Mouse (Mus musculus) limb, embryonic 14.5 days (tissue): Measurements from ENCODE around the gene Akap13. TPM values are rescaled to one million over a fixed set of nuclear protein-coding genes. Genes with fewer than 3 reads are reported as not detected.

ENCODE experiments used
- ATAC-seq: fragments of 200-750 bp; cut with Nextera tagmentation; 2 replicates; pipeline ENCODE4 v1.8.0; 2017; ENCODE audit warnings: low read depth, moderate number of reproducible peaks, moderate TSS enrichment; ENCODE audit not compliant: low FRiP score
- DNase-seq: peaks from one replicate; pipeline ENCODE4 v3.0.0-alpha.2; 2015; ENCODE audit warnings: low spot score
- H3K27ac ChIP-seq: fragments of 300-500 bp; sonication (generic); replicated peaks from 2 replicates; pipeline ENCODE4 v1.5.1; 2014; ENCODE audit warnings: low read depth, mild to moderate bottlenecking, low read length, moderate library complexity, mixed read lengths
- H3K27me3 ChIP-seq: fragments of 300-500 bp; sonication (generic); 2 replicates; pipeline ENCODE4 v1.6.1; 2014; ENCODE audit warnings: low read length, mixed read lengths; ENCODE audit not compliant: control insufficient read depth, insufficient read depth
- H3K36me3 ChIP-seq: fragments of 300-500 bp; sonication (generic); 2 replicates; pipeline ENCODE4 v1.6.1; 2014; ENCODE audit warnings: mild to moderate bottlenecking, low read length, moderate library complexity, mixed read lengths; ENCODE audit not compliant: control insufficient read depth, insufficient read depth
- H3K4me1 ChIP-seq: fragments of 300-500 bp; sonication (generic); 2 replicates; pipeline ENCODE4 v1.6.1; 2014; ENCODE audit warnings: antibody characterized with exemption, low read length, mixed read lengths; ENCODE audit not compliant: control insufficient read depth, insufficient read depth
- H3K4me2 ChIP-seq: fragments of 300-500 bp; sonication (generic); replicated peaks from 2 replicates; pipeline ENCODE4 v1.6.1; 2014; ENCODE audit warnings: low read depth, mild to moderate bottlenecking, low read length, moderate library complexity; ENCODE audit not compliant: severe bottlenecking
- H3K4me3 ChIP-seq: fragments of 300-500 bp; sonication (generic); replicated peaks from 2 replicates; pipeline ENCODE4 v1.5.1; 2014; ENCODE audit warnings: low read length
- H3K9ac ChIP-seq: fragments of 300-500 bp; sonication (generic); 2 replicates; pipeline ENCODE4 v1.6.1; 2014; ENCODE audit warnings: mild to moderate bottlenecking, low read depth, low read length, moderate library complexity; ENCODE audit not compliant: severe bottlenecking
- H3K9me3 ChIP-seq: fragments of 300-500 bp; sonication (generic); 2 replicates; pipeline ENCODE4 v1.6.1; 2016; ENCODE audit warnings: low read length; ENCODE audit not compliant: control insufficient read depth
- POLR2A ChIP-seq: fragments of 200-500 bp; IDR thresholded peaks from 2 replicates; pipeline ENCODE4 v1.8.0; 2012; ENCODE audit warnings: inconsistent platforms, mild to moderate bottlenecking, moderate library complexity, borderline replicate concordance; ENCODE audit not compliant: insufficient read depth, insufficient read length; ENCODE audit errors: extremely low read depth
- WGBS: fragments of 180-500 bp; shearing (Covaris S2); extraction: QIAGEN DNeasy Blood & Tissue Kit; methylation state at CpG from one replicate; pipeline ENCODE4 v1.1.7; 2014; 5-methylcytosine and 5-hydroxymethylcytosine counted together
- polyA plus RNA-seq, 2 experiments: library from polyadenylated mRNA; depleted of rRNA in 1 of 2; stranded (reverse) in 1 of 2; unstranded in 1 of 2; fragments of >200 nt; fragmentation: Nextera tagmentation in 1 of 2; extraction: Ambion mirVana in 1 of 2; gene quantifications; 2 replicates each; pipeline versions ENCODE4 v1.2.1 to v1.2.3; 2012 to 2014

Akap13 gene
- polyA plus RNA-seq, 2 experiments: 18.7 to 51.4 TPM

DNA sequence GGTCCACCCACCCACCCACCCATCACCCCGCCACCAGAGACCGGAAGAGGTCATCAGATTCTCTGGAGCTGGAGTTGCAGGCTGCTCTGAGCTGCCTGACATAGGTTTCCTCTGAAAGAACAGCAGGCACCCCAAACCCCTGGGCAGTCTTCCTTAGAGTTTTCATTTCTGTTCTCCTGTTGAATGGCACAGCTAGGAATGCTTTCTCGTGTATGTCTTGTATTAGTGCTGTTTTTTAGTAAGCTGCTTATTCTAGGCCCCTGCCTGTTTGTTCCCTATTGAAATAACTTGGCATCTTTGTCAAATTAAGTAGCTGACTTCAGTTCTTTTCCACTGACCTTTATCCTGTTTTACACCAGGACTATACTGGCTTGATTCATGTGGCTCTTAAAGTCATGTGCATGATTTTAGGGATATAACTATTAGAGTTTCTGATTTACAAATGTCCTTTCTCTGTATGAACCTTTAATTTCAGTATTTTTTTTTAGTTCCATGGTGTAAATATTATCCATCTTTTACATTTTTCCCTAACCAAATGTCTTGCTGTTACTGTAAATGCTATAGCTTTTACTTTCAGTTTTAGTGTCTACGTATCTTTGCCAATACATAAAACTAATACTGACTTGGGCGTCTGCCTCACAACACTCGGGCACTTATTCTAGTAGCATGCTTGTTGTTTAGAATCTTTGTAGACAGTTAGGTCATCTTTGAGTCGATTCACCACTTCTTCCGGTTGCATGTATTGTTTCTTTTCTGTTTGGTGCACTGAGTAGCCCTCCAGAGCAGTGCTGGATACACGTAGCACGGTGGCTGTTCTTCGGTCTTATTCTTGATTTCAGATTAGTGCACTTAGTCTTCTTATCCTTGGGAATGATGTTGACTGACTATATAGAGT lies 200.1 kb downstream of the Akap13 start:
- no peak for TF ChIP-seq POLR2A
- no peak for ATAC-seq
- Histone ChIP-seq H3K4me3 (no peak overlapping the region), H3K9me3 (no peaks in the 10 kb centered on the region), H3K27me3 (no peaks in the 10 kb centered on the region), H3K36me3 (no peaks in the 10 kb centered on the region), H3K4me1 (peaks cover 3% of the 10 kb centered on the region; the same call in 1 of the 2 replicates), H3K9ac (no peak overlapping the region), H3K4me2 (no peak overlapping the region), H3K27ac (no peak overlapping the region)
- DNase-seq: no peak
- WGBS: 84% methylated on average over 11 of the region's 11 CpGs

DNA sequence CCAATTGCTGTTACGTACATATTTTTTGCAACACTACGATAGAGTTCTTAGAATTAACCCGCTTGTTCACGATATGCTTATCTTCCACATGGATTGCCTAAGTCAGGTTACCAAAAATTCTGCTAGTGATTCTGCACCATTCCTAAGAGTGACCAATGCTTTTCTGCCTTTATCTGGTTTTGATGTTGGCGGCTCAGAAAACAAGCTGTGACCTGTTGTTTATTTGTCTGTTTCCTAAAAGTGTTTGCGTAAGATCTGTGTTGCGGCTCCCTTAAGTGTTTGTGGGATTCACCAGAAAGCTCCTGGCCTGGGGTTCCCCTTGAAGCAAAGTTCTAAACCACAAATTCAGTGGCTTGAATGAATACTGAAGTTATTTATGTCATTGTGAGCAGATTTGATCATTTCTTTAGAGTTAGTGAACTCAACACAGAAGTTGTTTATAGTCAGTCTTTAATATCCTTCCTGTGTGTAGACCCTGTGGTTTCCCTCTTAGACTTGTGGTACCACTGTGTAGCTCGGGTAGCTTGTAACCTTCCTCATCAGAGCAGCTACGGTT lies 201.0 kb downstream of the Akap13 start:
- no peaks in the 10 kb centered on the region for H3K36me3 ChIP-seq

DNA sequence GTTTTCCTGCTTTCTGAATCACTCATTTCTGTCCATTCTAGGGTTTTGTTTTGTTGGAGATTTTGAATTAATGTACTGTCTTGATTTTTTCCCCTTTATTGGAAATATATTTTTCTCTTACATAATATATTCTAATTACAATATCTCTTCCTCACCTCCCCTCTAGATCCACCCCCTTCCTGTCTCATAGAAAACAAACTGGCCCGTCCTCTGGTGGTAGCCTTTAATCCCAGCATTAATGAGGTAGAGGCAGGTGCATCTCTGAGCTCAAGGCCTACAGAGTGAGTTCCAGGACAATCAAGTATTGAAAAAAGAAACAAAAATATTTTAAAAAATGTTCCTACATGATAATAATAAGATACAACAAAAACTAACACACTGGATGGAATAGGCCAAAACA lies 201.6 kb downstream of the Akap13 start:
- Histone ChIP-seq H3K27ac (no peak overlapping the region), H3K9me3 (no peaks in the 10 kb centered on the region), H3K27me3 (no peaks in the 10 kb centered on the region), H3K9ac (no peak overlapping the region), H3K36me3 (no peaks in the 10 kb centered on the region), H3K4me3 (no peak overlapping the region), H3K4me1 (peaks cover 3% of the 10 kb centered on the region; the same call in 1 of the 2 replicates), H3K4me2 (no peak overlapping the region)
- DNase-seq (no peak), ATAC-seq (no peak)
- TF ChIP-seq POLR2A: no peak
- 74% methylated on average over 1 of the region's 1 CpGs for WGBS

More for the DNA sequence above, 201.0 kb downstream of the Akap13 start:
- no peaks in the 10 kb centered on the region for H3K9me3 ChIP-seq
- DNase-seq (no peak), ATAC-seq (no peak)
- WGBS: 91% methylated on average over 9 of the region's 9 CpGs
- no peak overlapping the region for H3K9ac ChIP-seq
- H3K4me1 ChIP-seq: peaks cover 3% of the 10 kb centered on the region; the same call in 1 of the 2 replicates
- no peak overlapping the region for H3K4me3 ChIP-seq
- no peaks in the 10 kb centered on the region for H3K27me3 ChIP-seq
- H3K4me2 ChIP-seq: no peak overlapping the region
- no peak overlapping the region for H3K27ac ChIP-seq
- no peak for TF ChIP-seq POLR2A

DNA sequence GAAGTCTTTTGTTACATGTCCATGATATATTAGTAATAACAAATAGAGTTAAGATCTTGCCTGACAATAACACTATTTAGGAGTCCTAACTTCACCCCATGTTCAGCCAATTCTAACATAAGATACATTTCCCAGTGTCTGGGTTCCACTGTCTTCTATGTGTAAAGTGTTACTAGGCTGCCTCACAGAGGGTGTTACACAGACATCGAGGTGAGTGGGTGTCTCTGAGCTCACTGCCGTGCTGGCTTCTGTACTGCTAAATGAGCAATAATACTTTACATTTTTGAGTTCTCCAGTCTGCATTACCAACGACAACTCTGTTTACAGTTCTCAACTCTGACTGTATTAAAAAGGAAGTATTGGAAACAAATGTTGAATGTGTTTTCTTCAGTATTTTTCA lies 209.1 kb downstream of the Akap13 start:
- H3K9ac ChIP-seq: no peak overlapping the region
- H3K4me2 ChIP-seq: no peak overlapping the region
- H3K36me3 ChIP-seq: peaks cover 13% of the 10 kb centered on the region
- H3K9me3 ChIP-seq: no peaks in the 10 kb centered on the region
- H3K4me1 ChIP-seq: no peaks in the 10 kb centered on the region
- no peak overlapping the region for H3K4me3 ChIP-seq
- no peaks in the 10 kb centered on the region for H3K27me3 ChIP-seq
- ATAC-seq: no peak
- no peak for TF ChIP-seq POLR2A
- no peak for DNase-seq
- H3K27ac ChIP-seq: no peak overlapping the region
- WGBS: 83% methylated on average over 3 of the region's 3 CpGs

DNA sequence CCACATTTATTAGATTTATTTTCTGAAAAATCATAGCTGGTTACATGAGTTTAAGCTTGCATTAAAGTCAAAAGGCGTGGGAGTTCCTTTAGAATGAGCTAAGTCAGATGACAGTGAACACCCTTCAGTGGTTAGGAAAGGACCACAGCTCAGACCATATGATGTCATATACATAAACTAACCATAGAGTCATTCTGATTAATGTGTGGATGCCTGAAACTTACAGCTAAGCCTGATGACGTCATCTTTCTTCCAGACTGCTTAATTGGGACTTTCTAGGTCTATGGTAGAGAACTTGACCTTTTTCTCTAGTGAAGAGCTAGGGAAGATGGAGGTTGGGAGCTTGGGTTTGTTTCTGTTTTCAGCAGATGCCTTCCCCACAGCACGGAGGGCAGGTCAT lies 211.6 kb downstream of the Akap13 start:
- no peaks in the 10 kb centered on the region for H3K27me3 ChIP-seq
- DNase-seq: no peak
- H3K4me2 ChIP-seq: no peak overlapping the region
- no peaks in the 10 kb centered on the region for H3K9me3 ChIP-seq
- ATAC-seq: no peak
- H3K4me1 ChIP-seq: no peaks in the 10 kb centered on the region
- WGBS: 86% methylated on average over 3 of the region's 3 CpGs
- peaks cover 13% of the 10 kb centered on the region for H3K36me3 ChIP-seq
- H3K4me3 ChIP-seq: no peak overlapping the region
- TF ChIP-seq POLR2A: no peak
- H3K27ac ChIP-seq: no peak overlapping the region
- no peak overlapping the region for H3K9ac ChIP-seq
